ENCODE assay signal across 20 mouse cellular contexts in the genomic region with DNA sequence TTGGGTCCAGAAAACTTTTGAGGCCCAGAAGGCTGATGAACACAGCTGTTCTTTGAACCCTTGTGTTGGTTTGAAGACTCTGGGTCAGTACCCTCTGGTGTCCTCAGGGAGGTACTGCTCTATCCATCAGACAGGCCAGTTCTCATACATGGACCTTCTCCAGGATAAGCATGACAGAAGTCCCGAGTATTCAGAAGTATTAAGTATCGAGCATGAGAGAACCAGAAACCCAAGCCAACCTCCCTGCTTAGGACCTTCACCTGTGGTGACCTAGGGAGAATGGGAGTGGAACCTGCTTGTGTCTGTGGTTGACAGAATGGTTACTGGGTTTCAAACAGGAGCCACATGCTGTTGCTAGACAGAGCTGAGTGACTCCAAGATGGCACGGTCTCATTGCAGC.
DNase-seq lines count a peak whose midpoint lies in the region; ATAC-seq and TF ChIP-seq lines count a peak whose summit lies in the region.
"Had no signal": no experiment of that assay in that cellular context is flagged by ENCODE, and none has a peak within 500 bp of the region (broad histone marks: within the 10 kb centered on the region; RNA-seq: fewer than 3 reads in every experiment).

No protein-coding gene starts in this region.

- no peak for TF ChIP-seq CTCF in kidney, adult 2 months (conservative IDR thresholded peaks at IDR 0.05; ENCODE audit: insufficient read depth, insufficient read length, low read depth, low read length)
- peak; percentile 29; the same call in 1 of the 2 replicates for TF ChIP-seq CTCF in kidney, postnatal 0 days (IDR thresholded peaks at IDR 0.05; ENCODE audit: low read depth)
- no peak for TF ChIP-seq CTCF in bone marrow, adult 2 months (IDR thresholded peaks at IDR 0.05; ENCODE audit: control insufficient read depth, insufficient read depth, low read length)

- TF ChIP-seq POLR2A in kidney, adult 2 months (IDR thresholded peaks at IDR 0.05; ENCODE audit: low read depth, low read length), result no peak
- no peak for TF ChIP-seq POLR2A in bone marrow, adult 2 months (IDR thresholded peaks at IDR 0.05; ENCODE audit: borderline replicate concordance, control insufficient read depth, low read depth, low read length)

- H3K4me3 ChIP-seq in kidney, adult 2 months (ENCODE audit: insufficient read depth, low read depth, low read length), result no peak overlapping the region
- no peak overlapping the region for H3K4me3 ChIP-seq in kidney, postnatal 0 days (replicated peaks; ENCODE audit: low read depth, low read length)
- no peak overlapping the region for H3K4me3 ChIP-seq in bone marrow, adult 2 months (replicated peaks; ENCODE audit: control insufficient read depth, low read depth, low read length)
- H3K4me3 ChIP-seq: embryonic facial prominence, embryonic 15.5 days; erythroblast, embryonic 14.5 days; forebrain, embryonic 15.5 days; heart, embryonic 13.5 days; hindbrain, embryonic 15.5 days had no signal

- H3K27me3 ChIP-seq in kidney, adult 2 months (replicated peaks; ENCODE audit: control insufficient read depth, insufficient read depth, low read length), result no peaks in the 10 kb centered on the region
- no peaks in the 10 kb centered on the region for H3K27me3 ChIP-seq in kidney, postnatal 0 days (ENCODE audit: insufficient read depth, low read length)
- H3K27me3 ChIP-seq: embryonic facial prominence, embryonic 15.5 days; forebrain, embryonic 15.5 days; hindbrain, embryonic 15.5 days had no signal

- peak; percentile 41 for DNase-seq in kidney, adult 2 months
- no peak for DNase-seq in kidney, adult 18-20 months
- DNase-seq in kidney, postnatal 0 days (ENCODE audit: low spot score), result peak; percentile 72
- DNase-seq in kidney, adult 8-10 months, result no peak
- no peak for DNase-seq in left cerebral cortex, postnatal 10 days (ENCODE audit: extremely low spot score in 1 of 2, low spot score in 2 of 2)
- DNase-seq: adrenal gland, adult 8-10 months; adrenal gland, postnatal 36 days; cerebellum, adult 11 months; cerebellum, adult 8-10 months; cerebellum, postnatal 14 days; embryo, embryonic 11 days; gastrocnemius, postnatal 10 days; heart, postnatal 36 days had no signal

- ATAC-seq in kidney, postnatal 0 days (replicated peaks; ENCODE audit: low FRiP score, low read depth), result peak; percentile 71; the same call in 1 of the 2 replicates
- ATAC-seq: forebrain, embryonic 15.5 days had no signal

- intact Hi-C loops in left cerebral cortex, postnatal 10 days (cut with DNase I), result no loop called here

- 0 out of 2 replicates have a peak, but pooled peaks cover 2% of the 10 kb centered on the region for H3K4me1 ChIP-seq in kidney, adult 2 months (ENCODE audit: control insufficient read depth, insufficient read depth, low read length)
- H3K4me1 ChIP-seq in kidney, postnatal 0 days (replicated peaks; ENCODE audit: insufficient read depth, low read length), result no peaks in the 10 kb centered on the region; the same call in none of the 2 replicates
- H3K4me1 ChIP-seq in bone marrow, adult 2 months (ENCODE audit: control insufficient read depth, insufficient read depth, low read length), result peaks cover 13% of the 10 kb centered on the region; the same call in 1 of the 2 replicates

- H3K9me3 ChIP-seq in kidney, postnatal 0 days (replicated peaks; ENCODE audit: low read length), result no peaks in the 10 kb centered on the region
- H3K9me3 ChIP-seq: embryonic facial prominence, embryonic 15.5 days; forebrain, embryonic 15.5 days; heart, embryonic 13.5 days; hindbrain, embryonic 15.5 days had no signal

- H3K4me2 ChIP-seq in kidney, postnatal 0 days (ENCODE audit: low read length), result no peak overlapping the region
- H3K4me2 ChIP-seq: embryonic facial prominence, embryonic 15.5 days; forebrain, embryonic 15.5 days; heart, embryonic 13.5 days; hindbrain, embryonic 15.5 days had no signal

- no peaks in the 10 kb centered on the region for H3K36me3 ChIP-seq in kidney, adult 2 months (ENCODE audit: control insufficient read depth, insufficient read depth, low read length)
- H3K36me3 ChIP-seq in kidney, postnatal 0 days (ENCODE audit: insufficient read depth, low read length), result no peaks in the 10 kb centered on the region
- H3K36me3 ChIP-seq: embryonic facial prominence, embryonic 15.5 days; forebrain, embryonic 15.5 days; G1E; heart, embryonic 13.5 days; hindbrain, embryonic 15.5 days had no signal

- 84% methylated on average over 3 of the region's 3 CpGs for WGBS in kidney, adult 2 months
- WGBS in kidney, postnatal 0 days, result 51% methylated on average over 3 of the region's 3 CpGs
- 69% methylated on average over 3 of the region's 3 CpGs for WGBS in bone marrow, adult 2 months

- no peak overlapping the region for H3K9ac ChIP-seq in kidney, postnatal 0 days (ENCODE audit: low read depth, low read length)
- H3K9ac ChIP-seq: embryonic facial prominence, embryonic 15.5 days; forebrain, embryonic 15.5 days; heart, embryonic 13.5 days; hindbrain, embryonic 15.5 days had no signal

- no peak overlapping the region for H3K27ac ChIP-seq in kidney, adult 2 months (ENCODE audit: insufficient read depth, low read depth, low read length)
- H3K27ac ChIP-seq in kidney, postnatal 0 days, result no peak overlapping the region
- peak overlapping the region; percentile 60 for H3K27ac ChIP-seq in bone marrow, adult 2 months (ENCODE audit: control insufficient read depth, insufficient read depth, low read depth, low read length, poor library complexity)
- H3K27ac ChIP-seq: embryonic facial prominence, embryonic 15.5 days; forebrain, embryonic 15.5 days; heart, embryonic 13.5 days; hindbrain, embryonic 15.5 days had no signal

Comparison
In these comparisons a context has a peak if more than half of its experiments do, and no peak if none do; other contexts are left out.
1. DNase-seq: peak in kidney, adult 2 months (single experiment) and kidney, postnatal 0 days (single experiment); none in kidney, adult 18-20 months (single experiment), kidney, adult 8-10 months (0 of 2) and left cerebral cortex, postnatal 10 days (0 of 2).